Mouse (Mus musculus) midbrain, embryonic 14.5 days (tissue): Measurements from ENCODE around the gene Borcs7. TPM values are rescaled to one million over a fixed set of nuclear protein-coding genes. Genes with fewer than 3 reads are reported as not detected.
A peak's percentile ranks its signal among the peaks of the same experiment; 100 is the strongest.

ENCODE experiments used
- ATAC-seq: fragments of 200-750 bp; cut with Nextera tagmentation; 2 replicates; pipeline ENCODE4 v1.8.0; 2017; ENCODE audit warnings: moderate number of reproducible peaks, moderate library complexity; ENCODE audit not compliant: low FRiP score, low TSS enrichment
- DNase-seq: peaks from one replicate; pipeline ENCODE4 v3.0.0-alpha.2; 2015
- H3K27ac ChIP-seq: fragments of 300-500 bp; sonication (generic); replicated peaks from 2 replicates; pipeline ENCODE4 v1.5.1; 2014; ENCODE audit warnings: mild to moderate bottlenecking, low read depth, low read length, moderate library complexity
- H3K27me3 ChIP-seq: fragments of 300-500 bp; sonication (generic); 2 replicates; pipeline ENCODE4 v1.6.1; 2014; ENCODE audit warnings: low read length, control low read depth, mixed read lengths; ENCODE audit not compliant: control insufficient read depth, insufficient read depth
- H3K36me3 ChIP-seq: fragments of 300-500 bp; sonication (generic); 2 replicates; pipeline ENCODE4 v1.6.1; 2014; ENCODE audit warnings: low read length, control low read depth; ENCODE audit not compliant: control insufficient read depth, insufficient read depth
- H3K4me1 ChIP-seq: fragments of 300-500 bp; sonication (generic); 2 replicates; pipeline ENCODE4 v1.6.1; 2014; ENCODE audit warnings: mild to moderate bottlenecking, antibody characterized with exemption, low read length, control low read depth; ENCODE audit not compliant: control insufficient read depth, insufficient read depth
- H3K4me2 ChIP-seq: fragments of 300-500 bp; sonication (generic); 2 replicates; pipeline ENCODE4 v1.6.1; 2014; ENCODE audit warnings: mild to moderate bottlenecking, low read length, moderate library complexity
- H3K4me3 ChIP-seq: fragments of 300-500 bp; sonication (generic); replicated peaks from 2 replicates; pipeline ENCODE4 v1.5.1; 2014; ENCODE audit warnings: low read depth, low read length
- H3K9ac ChIP-seq: fragments of 300-500 bp; sonication (generic); replicated peaks from 2 replicates; pipeline ENCODE4 v1.6.1; 2014; ENCODE audit warnings: mild to moderate bottlenecking, low read length, moderate library complexity
- H3K9me3 ChIP-seq: fragments of 300-500 bp; sonication (generic); 2 replicates; pipeline ENCODE4 v1.6.1; 2016; ENCODE audit warnings: low read length, control low read depth, mixed read lengths; ENCODE audit not compliant: control insufficient read depth
- WGBS: fragments of 180-500 bp; shearing (Covaris S2); extraction: QIAGEN DNeasy Blood & Tissue Kit; methylation state at CpG from one replicate; pipeline ENCODE4 v1.1.7; 2014; 5-methylcytosine and 5-hydroxymethylcytosine counted together
- polyA plus RNA-seq: library from polyadenylated mRNA; unstranded; fragments of >200 nt; fragmentation: Nextera tagmentation; extraction: Ambion mirVana; gene quantifications from 2 replicates; pipeline ENCODE4 v1.2.1, GENCODE M21; 2014

Gene Borcs7
- polyA plus RNA-seq, 1 experiment from 2014 or later, result 21.6 TPM

DNA sequence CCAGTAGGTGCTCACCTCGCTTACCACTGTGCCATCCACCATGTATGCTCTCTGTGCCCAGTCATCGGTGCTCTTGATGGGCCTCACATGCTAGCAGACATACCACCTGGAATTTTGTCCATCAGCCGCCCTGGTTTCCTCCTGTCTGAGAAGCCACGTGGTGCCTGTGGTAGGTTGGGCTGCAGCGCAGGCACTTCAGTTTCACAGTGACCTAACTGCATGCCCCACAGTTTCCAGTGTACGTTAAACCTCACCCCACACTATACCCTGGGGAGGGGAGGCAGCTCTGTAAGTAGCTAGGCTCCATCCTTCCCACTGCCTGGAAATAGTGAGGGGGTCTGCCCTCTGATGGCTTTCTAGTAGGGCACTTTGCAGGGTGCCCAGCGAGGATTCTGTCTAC, 43.9 kb downstream of the Borcs7 start:
- no peak for ATAC-seq
- Histone ChIP-seq H3K36me3 (no peaks in the 10 kb centered on the region), H3K4me1 (no peaks in the 10 kb centered on the region), H3K9me3 (no peaks in the 10 kb centered on the region), H3K27ac (no peak overlapping the region), H3K4me2 (no peak overlapping the region), H3K9ac (no peak overlapping the region), H3K27me3 (no peaks in the 10 kb centered on the region), H3K4me3 (no peak overlapping the region)
- no peak for DNase-seq
- 93% methylated on average over 7 of the region's 7 CpGs for WGBS

DNA sequence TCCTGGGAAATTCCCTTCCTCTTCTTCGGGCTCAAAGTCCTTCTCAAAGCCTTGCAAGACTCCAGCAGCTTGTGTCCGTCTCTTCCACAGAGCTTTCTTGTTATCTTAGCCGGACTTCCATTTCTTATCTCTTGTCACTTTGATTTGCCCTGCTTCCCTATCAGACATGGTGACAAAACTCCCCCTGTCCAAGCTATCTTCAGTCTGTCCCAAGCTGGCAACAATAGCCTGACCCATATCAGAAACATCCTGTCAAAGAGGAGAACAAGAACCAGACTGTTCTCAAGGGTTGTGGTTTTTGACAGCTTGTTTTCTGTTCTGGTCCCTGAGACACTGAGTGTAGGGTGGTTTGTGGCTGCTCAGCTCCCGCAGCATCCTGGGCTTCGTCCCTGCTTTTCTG, 45.5 kb downstream of the Borcs7 start:
- Histone ChIP-seq H3K4me3 (no peak overlapping the region), H3K4me2 (no peak overlapping the region), H3K9ac (no peak overlapping the region), H3K4me1 (no peaks in the 10 kb centered on the region), H3K36me3 (no peaks in the 10 kb centered on the region), H3K9me3 (no peaks in the 10 kb centered on the region), H3K27me3 (no peaks in the 10 kb centered on the region), H3K27ac (no peak overlapping the region)
- WGBS, result 65% methylated on average over 5 of the region's 5 CpGs
- DNase-seq, result no peak
- no peak for ATAC-seq

DNA sequence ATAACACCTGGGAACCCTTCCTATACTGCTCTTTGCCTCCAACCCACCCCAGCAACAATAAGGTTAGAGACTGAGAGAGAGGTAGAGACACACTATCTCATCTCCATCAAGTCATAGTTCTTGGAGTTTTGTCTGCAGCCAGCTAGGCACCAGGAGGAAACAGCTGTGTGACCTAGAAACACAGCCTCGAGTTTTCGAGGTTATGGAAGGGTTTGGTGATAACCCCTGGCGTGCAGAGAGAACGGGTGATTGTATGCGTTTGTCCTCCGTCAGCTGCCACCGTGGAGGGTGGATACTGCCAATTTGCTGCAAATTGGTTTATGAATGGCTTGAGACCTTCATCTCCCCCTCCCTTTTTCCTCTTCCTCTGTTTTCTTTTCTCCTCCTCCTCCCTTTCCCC, 47.4 kb downstream of the Borcs7 start:
- Histone ChIP-seq H3K9ac (no peak overlapping the region), H3K4me2 (no peak overlapping the region), H3K9me3 (no peaks in the 10 kb centered on the region), H3K36me3 (no peaks in the 10 kb centered on the region), H3K4me3 (no peak overlapping the region), H3K4me1 (no peaks in the 10 kb centered on the region), H3K27me3 (no peaks in the 10 kb centered on the region), H3K27ac (no peak overlapping the region)
- ATAC-seq (no peak), DNase-seq (no peak)
- 85% methylated on average over 7 of the region's 7 CpGs for WGBS

DNA sequence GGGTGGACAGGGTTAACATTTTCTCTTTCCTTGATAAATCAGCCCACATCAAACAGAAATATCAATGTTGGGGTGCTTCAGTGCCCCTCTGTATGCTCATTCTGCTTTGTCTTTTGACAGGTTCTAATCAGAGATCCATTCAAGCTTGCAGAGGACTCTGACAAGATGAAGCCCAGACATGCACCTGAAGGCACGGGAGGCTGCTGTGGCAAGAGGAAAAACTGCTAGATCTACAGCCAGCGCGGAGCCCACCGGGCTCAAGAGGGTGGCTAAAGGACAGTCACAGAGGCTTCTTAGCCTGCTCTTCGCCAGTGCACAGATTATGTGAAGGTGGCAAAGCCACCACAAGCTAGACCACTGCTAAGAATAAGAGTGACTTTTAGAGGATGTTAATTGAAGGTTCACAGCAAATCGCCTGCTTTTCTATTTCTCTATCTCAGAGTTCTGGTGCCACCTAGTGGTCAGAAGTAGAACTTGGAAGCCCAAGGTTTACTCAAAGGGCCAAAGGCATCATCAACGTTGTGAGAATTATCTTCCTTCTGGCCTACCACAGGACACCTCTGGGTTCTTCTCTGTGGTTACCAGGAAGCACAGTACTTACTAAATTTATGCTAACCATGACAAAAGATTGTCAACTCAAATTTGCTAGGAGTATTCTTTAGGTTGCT, 50.8 kb downstream of the Borcs7 start:
- Histone ChIP-seq H3K4me2 (no peak overlapping the region), H3K4me1 (0 out of 2 replicates have a peak, but pooled peaks cover 4% of the 10 kb centered on the region), H3K4me3 (no peak overlapping the region), H3K9ac (no peak overlapping the region), H3K36me3 (no peaks in the 10 kb centered on the region), H3K27ac (no peak overlapping the region), H3K9me3 (no peaks in the 10 kb centered on the region), H3K27me3 (no peaks in the 10 kb centered on the region)
- WGBS, result 52% methylated on average over 7 of the region's 7 CpGs
- DNase-seq, result peak; percentile 92
- no peak for ATAC-seq

DNA sequence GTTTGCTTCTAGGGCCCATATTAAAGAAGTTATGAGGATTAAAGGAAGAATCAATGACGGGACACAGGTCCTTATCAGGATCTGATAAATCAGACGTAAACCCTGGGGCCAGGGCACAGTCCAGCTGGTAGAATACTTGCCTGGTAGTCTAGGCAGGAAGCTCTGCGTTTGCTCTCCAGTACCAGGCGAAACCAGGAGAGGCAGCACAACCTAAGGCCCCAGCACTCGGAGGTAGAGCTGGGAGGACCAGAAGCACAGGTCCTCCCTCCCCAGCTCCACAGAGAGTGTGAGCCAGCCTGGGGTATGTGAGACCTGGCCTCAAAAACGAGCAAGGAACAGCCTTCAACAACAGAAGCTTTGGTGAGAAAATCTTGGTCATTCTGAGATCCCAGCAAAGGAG, 51.9 kb downstream of the Borcs7 start:
- no peak for DNase-seq
- 0 out of 2 replicates have a peak, but pooled peaks cover 4% of the 10 kb centered on the region for H3K4me1 ChIP-seq
- H3K4me2 ChIP-seq, result no peak overlapping the region
- H3K9me3 ChIP-seq, result no peaks in the 10 kb centered on the region
- H3K27me3 ChIP-seq, result no peaks in the 10 kb centered on the region
- WGBS, result 45% methylated on average over 6 of the region's 6 CpGs
- no peak overlapping the region for H3K4me3 ChIP-seq
- no peak overlapping the region for H3K9ac ChIP-seq
- no peak for ATAC-seq
- H3K27ac ChIP-seq, result no peak overlapping the region
- no peaks in the 10 kb centered on the region for H3K36me3 ChIP-seq

DNA sequence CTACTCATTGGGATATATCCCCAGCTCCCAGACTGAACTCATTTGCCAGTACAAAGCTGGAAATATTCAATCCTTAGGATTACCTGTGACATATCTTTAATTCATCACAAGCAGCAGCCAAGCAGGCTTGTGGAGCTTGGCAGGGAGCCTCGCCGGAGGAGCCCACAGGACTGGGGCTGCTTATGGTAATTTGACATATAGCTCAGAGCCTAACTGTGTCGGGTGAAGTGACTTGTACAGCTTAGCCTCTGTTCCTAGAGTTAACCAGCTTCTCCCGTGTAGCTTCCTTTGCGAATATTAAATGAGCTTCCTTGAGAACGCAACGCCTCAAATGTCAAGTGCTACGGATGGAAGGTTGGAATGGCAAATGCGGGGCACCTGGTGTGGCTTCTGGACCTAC, 55.0 kb downstream of the Borcs7 start:
- DNase-seq (peak; percentile 64), ATAC-seq (peak; percentile 64; the same call in 1 of the 2 replicates)
- WGBS, result 37% methylated on average over 9 of the region's 9 CpGs
- Histone ChIP-seq H3K27me3 (no peaks in the 10 kb centered on the region), H3K4me2 (peak overlapping the region; percentile 24; the same call in 1 of the 2 replicates), H3K36me3 (no peaks in the 10 kb centered on the region), H3K27ac (0 out of 2 replicates have a peak overlapping the region, but pooled peaks have one; percentile 32), H3K9ac (no peak overlapping the region), H3K4me1 (0 out of 2 replicates have a peak, but pooled peaks cover 4% of the 10 kb centered on the region), H3K4me3 (no peak overlapping the region), H3K9me3 (no peaks in the 10 kb centered on the region)

DNA sequence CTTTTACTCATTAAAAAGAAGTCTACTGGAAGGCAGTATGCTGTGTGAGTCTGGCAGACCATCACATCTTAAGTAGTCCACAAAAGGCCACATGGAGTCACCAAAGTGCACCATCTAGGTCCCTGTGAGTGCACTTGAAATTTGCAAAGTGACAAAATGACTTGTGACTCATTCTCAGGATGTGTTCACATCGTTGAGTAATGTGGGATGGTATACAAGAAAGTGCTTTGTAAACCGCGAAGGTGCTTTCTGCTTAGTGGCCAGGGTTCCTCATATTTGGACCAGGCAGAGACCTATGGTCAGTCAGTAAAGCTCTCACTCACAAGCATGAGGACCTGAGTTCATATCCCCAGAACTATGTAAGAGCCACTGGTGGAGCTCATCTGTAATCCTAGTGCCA, 58.1 kb downstream of the Borcs7 start:
- no peak overlapping the region for H3K4me3 ChIP-seq
- H3K9ac ChIP-seq, result no peak overlapping the region
- ATAC-seq (no peak), DNase-seq (no peak)
- 0 out of 2 replicates have a peak, but pooled peaks cover 4% of the 10 kb centered on the region for H3K4me1 ChIP-seq
- H3K36me3 ChIP-seq, result no peaks in the 10 kb centered on the region
- no peaks in the 10 kb centered on the region for H3K27me3 ChIP-seq
- no peak overlapping the region for H3K4me2 ChIP-seq
- no peak overlapping the region for H3K27ac ChIP-seq
- H3K9me3 ChIP-seq, result no peaks in the 10 kb centered on the region
- WGBS, result 91% methylated on average over 3 of the region's 3 CpGs

DNA sequence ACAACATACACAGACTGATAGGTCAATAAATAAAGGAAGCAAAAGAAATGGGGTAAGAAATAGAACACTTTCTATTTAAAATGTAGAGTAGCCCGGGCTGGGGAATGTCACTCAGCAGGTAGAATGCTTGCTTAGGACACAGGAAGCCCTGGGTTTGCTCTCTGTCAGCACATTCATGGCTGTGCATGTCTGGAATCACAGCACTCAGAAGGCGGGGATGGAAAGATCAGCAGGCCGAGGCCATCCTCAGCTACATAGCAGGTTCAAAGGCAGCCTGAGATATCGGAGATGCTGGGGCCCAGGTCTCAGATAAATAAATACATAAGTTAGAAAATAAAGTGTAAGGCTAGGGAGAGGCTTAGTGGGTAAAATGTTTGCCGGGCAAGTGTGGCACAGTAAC, 62.5 kb downstream of the Borcs7 start:
- DNase-seq (no peak), ATAC-seq (no peak)
- Histone ChIP-seq H3K4me3 (no peak overlapping the region), H3K4me1 (no peaks in the 10 kb centered on the region), H3K4me2 (no peak overlapping the region), H3K9ac (no peak overlapping the region), H3K27me3 (no peaks in the 10 kb centered on the region), H3K36me3 (no peaks in the 10 kb centered on the region), H3K27ac (no peak overlapping the region), H3K9me3 (no peaks in the 10 kb centered on the region)
- 92% methylated on average over 5 of the region's 5 CpGs for WGBS
